Mouse (Mus musculus): ENCODE results near the gene Sin3b. TPM values are rescaled to one million over a fixed set of nuclear protein-coding genes. Genes with fewer than 3 reads are reported as not detected.
"Not testable (repeated sequence)": the region's sequence is repeated elsewhere in the genome, so short reads cannot be mapped to it uniquely, and the experiment has no call there.

Gene Sin3b
- polyA plus RNA-seq (2014; fragmentation: Nextera tagmentation; extraction: Ambion mirVana): 177 and 182 TPM in 2 replicates

GRCm38 (mm10) chr8:72722769-72723650, at the start of gene Sin3b:
Gene Sin3b (plus strand): TSS chr8:72723285.
- ATAC-seq (ENCODE audit: low read depth): peak; percentile 99
- WGBS: 15% methylated on average over 50 of the region's 56 CpGs
- H3K4me1 ChIP-seq (ENCODE audit: control insufficient read depth, insufficient read depth, low read length): peaks cover 8% of the 10 kb centered on the region
- peaks cover 24% of the 10 kb centered on the region; the same call in 1 of the 2 replicates for H3K36me3 ChIP-seq (ENCODE audit: control insufficient read depth, insufficient read depth, low read length)
- H3K9ac ChIP-seq (replicated peaks; ENCODE audit: low read depth, low read length): peak within 1 kb of the TSS; percentile 84
- H3K27ac ChIP-seq (ENCODE audit: low read depth, low read length): no peak within 1 kb of the TSS
- H3K9me3 ChIP-seq (ENCODE audit: control insufficient read depth, low read length): no peaks in the 10 kb centered on the region
- H3K27me3 ChIP-seq (ENCODE audit: control insufficient read depth, insufficient read depth, low read length): no peaks in the 10 kb centered on the region
- peak within 1 kb of the TSS; percentile 77 for H3K4me3 ChIP-seq (ENCODE audit: low read depth, low read length)
- peak within 1 kb of the TSS; percentile 88 for H3K4me2 ChIP-seq (ENCODE audit: low read depth, low read length)

GRCm38 (mm10) chr8:72674184-72674583, 48.9 kb upstream of the Sin3b start:
- 76% methylated on average over 2 of the region's 2 CpGs for WGBS

GRCm38 (mm10) chr8:72676436-72676835, 46.6 kb upstream of the Sin3b start:
- Histone ChIP-seq H3K36me3 (ENCODE audit: control insufficient read depth, insufficient read depth, low read length) (no peaks in the 10 kb centered on the region), H3K27ac (ENCODE audit: low read depth, low read length) (no peak overlapping the region), H3K27me3 (ENCODE audit: control insufficient read depth, insufficient read depth, low read length) (no peaks in the 10 kb centered on the region), H3K4me3 (ENCODE audit: low read depth, low read length) (no peak overlapping the region), H3K4me2 (ENCODE audit: low read depth, low read length) (no peak overlapping the region), H3K9ac (replicated peaks; ENCODE audit: low read depth, low read length) (no peak overlapping the region), H3K4me1 (ENCODE audit: control insufficient read depth, insufficient read depth, low read length) (no peaks in the 10 kb centered on the region), H3K9me3 (ENCODE audit: control insufficient read depth, low read length) (no peaks in the 10 kb centered on the region)
- WGBS: 59% methylated on average over 4 of the region's 4 CpGs
- ATAC-seq (ENCODE audit: low read depth): no peak

More at GRCm38 (mm10) chr8:72674184-72674583, 48.9 kb upstream of the Sin3b start:
- no peak overlapping the region for H3K9ac ChIP-seq (replicated peaks; ENCODE audit: low read depth, low read length)
- H3K27me3 ChIP-seq (ENCODE audit: control insufficient read depth, insufficient read depth, low read length): no peaks in the 10 kb centered on the region
- no peak overlapping the region for H3K4me2 ChIP-seq (ENCODE audit: low read depth, low read length)
- no peak for ATAC-seq (ENCODE audit: low read depth)
- no peaks in the 10 kb centered on the region for H3K9me3 ChIP-seq (ENCODE audit: control insufficient read depth, low read length)
- no peak overlapping the region for H3K27ac ChIP-seq (ENCODE audit: low read depth, low read length)
- H3K4me1 ChIP-seq (ENCODE audit: control insufficient read depth, insufficient read depth, low read length): no peaks in the 10 kb centered on the region
- no peaks in the 10 kb centered on the region for H3K36me3 ChIP-seq (ENCODE audit: control insufficient read depth, insufficient read depth, low read length)
- H3K4me3 ChIP-seq (ENCODE audit: low read depth, low read length): no peak overlapping the region

GRCm38 (mm10) chr8:72676844-72677243, 46.2 kb upstream of the Sin3b start:
- not testable (repeated sequence) for ATAC-seq (ENCODE audit: low read depth); H3K4me1 ChIP-seq (ENCODE audit: control insufficient read depth, insufficient read depth, low read length); H3K4me2 ChIP-seq (ENCODE audit: low read depth, low read length); H3K36me3 ChIP-seq (ENCODE audit: control insufficient read depth, insufficient read depth, low read length); H3K27ac ChIP-seq (ENCODE audit: low read depth, low read length); H3K9ac ChIP-seq (replicated peaks; ENCODE audit: low read depth, low read length); H3K9me3 ChIP-seq (ENCODE audit: control insufficient read depth, low read length); H3K27me3 ChIP-seq (ENCODE audit: control insufficient read depth, insufficient read depth, low read length); H3K4me3 ChIP-seq (ENCODE audit: low read depth, low read length)
- 56% methylated on average over 2 of the region's 2 CpGs for WGBS

- H3K9ac ChIP-seq (replicated peaks; ENCODE audit: low read depth, low read length): no peak overlapping the region
- H3K27me3 ChIP-seq (ENCODE audit: control insufficient read depth, insufficient read depth, low read length): no peaks in the 10 kb centered on the region
- no peaks in the 10 kb centered on the region for H3K4me1 ChIP-seq (ENCODE audit: control insufficient read depth, insufficient read depth, low read length)
- no peak overlapping the region for H3K27ac ChIP-seq (ENCODE audit: low read depth, low read length)
- H3K4me3 ChIP-seq (ENCODE audit: low read depth, low read length): no peak overlapping the region
- no peaks in the 10 kb centered on the region for H3K9me3 ChIP-seq (ENCODE audit: control insufficient read depth, low read length)
- 69% methylated on average over 5 of the region's 5 CpGs for WGBS
- H3K36me3 ChIP-seq (ENCODE audit: control insufficient read depth, insufficient read depth, low read length): no peaks in the 10 kb centered on the region
- no peak for ATAC-seq (ENCODE audit: low read depth)
- no peak overlapping the region for H3K4me2 ChIP-seq (ENCODE audit: low read depth, low read length)
These were observed 45.8 kb upstream of the Sin3b start for GRCm38 (mm10) chr8:72677331-72677730.

- ATAC-seq (ENCODE audit: low read depth): peak; percentile 82; the same call in 1 of the 2 replicates
- H3K4me3 ChIP-seq (ENCODE audit: low read depth, low read length): no peak overlapping the region
These were observed 43.0 kb upstream of the Sin3b start for GRCm38 (mm10) chr8:72680133-72680532.

GRCm38 (mm10) chr8:72682051-72682687, 40.9 kb upstream of the Sin3b start:
- Histone ChIP-seq H3K4me3 (ENCODE audit: low read depth, low read length) (no peak overlapping the region), H3K9ac (replicated peaks; ENCODE audit: low read depth, low read length) (no peak overlapping the region), H3K4me2 (ENCODE audit: low read depth, low read length) (no peak overlapping the region), H3K36me3 (ENCODE audit: control insufficient read depth, insufficient read depth, low read length) (no peaks in the 10 kb centered on the region), H3K27me3 (ENCODE audit: control insufficient read depth, insufficient read depth, low read length) (no peaks in the 10 kb centered on the region), H3K27ac (ENCODE audit: low read depth, low read length) (no peak overlapping the region), H3K4me1 (ENCODE audit: control insufficient read depth, insufficient read depth, low read length) (no peaks in the 10 kb centered on the region), H3K9me3 (ENCODE audit: control insufficient read depth, low read length) (no peaks in the 10 kb centered on the region)
- 80% methylated on average over 4 of the region's 4 CpGs for WGBS
- no peak for ATAC-seq (ENCODE audit: low read depth)

More at GRCm38 (mm10) chr8:72680133-72680532, 43.0 kb upstream of the Sin3b start:
- no peak overlapping the region for H3K4me2 ChIP-seq (ENCODE audit: low read depth, low read length)
- no peaks in the 10 kb centered on the region for H3K4me1 ChIP-seq (ENCODE audit: control insufficient read depth, insufficient read depth, low read length)
- no peak overlapping the region for H3K9ac ChIP-seq (replicated peaks; ENCODE audit: low read depth, low read length)
- no peaks in the 10 kb centered on the region for H3K36me3 ChIP-seq (ENCODE audit: control insufficient read depth, insufficient read depth, low read length)
- no peak overlapping the region for H3K27ac ChIP-seq (ENCODE audit: low read depth, low read length)
- WGBS: 11% methylated on average over 3 of the region's 3 CpGs
- H3K27me3 ChIP-seq (ENCODE audit: control insufficient read depth, insufficient read depth, low read length): no peaks in the 10 kb centered on the region
- H3K9me3 ChIP-seq (ENCODE audit: control insufficient read depth, low read length): no peaks in the 10 kb centered on the region

- Histone ChIP-seq H3K4me2 (ENCODE audit: low read depth, low read length) (no peak overlapping the region), H3K9ac (replicated peaks; ENCODE audit: low read depth, low read length) (no peak overlapping the region), H3K9me3 (ENCODE audit: control insufficient read depth, low read length) (no peaks in the 10 kb centered on the region), H3K27me3 (ENCODE audit: control insufficient read depth, insufficient read depth, low read length) (no peaks in the 10 kb centered on the region), H3K4me1 (ENCODE audit: control insufficient read depth, insufficient read depth, low read length) (no peaks in the 10 kb centered on the region), H3K4me3 (ENCODE audit: low read depth, low read length) (no peak overlapping the region), H3K27ac (ENCODE audit: low read depth, low read length) (no peak overlapping the region), H3K36me3 (ENCODE audit: control insufficient read depth, insufficient read depth, low read length) (no peaks in the 10 kb centered on the region)
- ATAC-seq (ENCODE audit: low read depth): no peak
- 47% methylated on average over 2 of the region's 2 CpGs for WGBS
These were observed 40.0 kb upstream of the Sin3b start for GRCm38 (mm10) chr8:72683010-72683521.
